Mouse (Mus musculus) forelimb bud, embryonic 11.5 days (tissue): ENCODE results near the gene Fstl5.

Experiments used
- DNase-seq: peaks from one replicate; pipeline ENCODE4 v3.0.0-alpha.2; 2012; ENCODE audit warnings: low read depth, low spot score

Fstl5 gene

DNA sequence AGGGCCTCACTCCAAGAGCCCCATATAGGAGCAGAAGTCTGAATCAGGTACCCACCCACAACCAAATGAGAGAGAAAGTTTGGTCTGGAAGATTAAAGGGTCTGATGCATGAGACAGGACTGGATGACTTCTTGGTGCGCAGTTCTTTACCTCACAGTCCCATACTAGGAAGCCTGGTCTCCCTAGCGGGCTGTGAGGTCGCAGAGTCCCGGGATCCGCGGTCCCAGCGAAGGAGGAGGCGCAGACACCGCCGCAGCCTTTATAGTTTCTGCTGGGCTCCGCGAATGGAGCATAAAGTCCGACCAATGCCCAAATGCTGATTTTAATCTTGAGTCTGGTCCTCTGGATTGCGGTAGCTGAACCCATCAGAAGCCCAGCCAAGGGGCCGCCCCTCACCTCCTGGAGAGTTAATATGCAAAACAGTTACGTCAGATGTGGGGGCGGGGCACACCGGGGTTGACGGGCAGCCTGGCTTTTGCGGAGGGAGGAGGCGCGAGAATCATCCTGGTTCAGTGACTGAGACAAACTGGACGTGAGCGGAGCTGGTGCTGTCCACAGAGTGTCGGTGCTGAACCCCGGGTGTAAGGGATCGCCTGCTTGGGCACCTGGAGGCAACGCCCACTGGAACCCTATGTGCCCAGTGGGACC is at the start of gene Fstl5:
TSS of gene Fstl5 (plus strand) at position 211 of the 648 bp plus-strand sequence.
- peak; percentile 72 for DNase-seq

GRCm38 (mm10) chr3:76025523-76025922 is 48.5 kb upstream of the Fstl5 start:
- DNase-seq = no peak

- no peak for DNase-seq
Measured at GRCm38 (mm10) chr3:76051124-76051523, 22.9 kb upstream of the Fstl5 start.

- no peak for DNase-seq
Measured at GRCm38 (mm10) chr3:76061996-76062395, 12.1 kb upstream of the Fstl5 start.

DNA sequence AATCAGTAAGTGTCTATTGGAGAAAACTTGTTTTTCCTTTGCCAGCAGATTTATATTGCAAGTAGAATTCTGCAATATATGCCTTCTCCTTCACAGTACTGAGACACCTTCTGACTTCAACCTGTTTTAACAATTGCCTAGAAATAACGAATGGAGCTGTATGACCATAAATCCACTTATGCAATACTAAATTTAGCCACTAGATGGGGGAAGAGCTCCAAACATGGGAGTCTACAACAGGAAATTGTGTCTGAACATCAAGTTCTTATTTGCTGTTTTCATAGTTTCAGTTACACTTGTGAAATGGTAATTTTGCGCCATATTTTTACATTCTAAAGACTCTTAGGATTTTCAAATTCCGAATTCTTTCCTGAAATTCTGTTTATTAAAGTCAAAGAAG is 6.2 kb upstream of the Fstl5 start:
- DNase-seq = peak; percentile 83

- DNase-seq = peak; percentile 43
Measured at GRCm38 (mm10) chr3:76072826-76073225, 1.2 kb upstream of the Fstl5 start.

DNA sequence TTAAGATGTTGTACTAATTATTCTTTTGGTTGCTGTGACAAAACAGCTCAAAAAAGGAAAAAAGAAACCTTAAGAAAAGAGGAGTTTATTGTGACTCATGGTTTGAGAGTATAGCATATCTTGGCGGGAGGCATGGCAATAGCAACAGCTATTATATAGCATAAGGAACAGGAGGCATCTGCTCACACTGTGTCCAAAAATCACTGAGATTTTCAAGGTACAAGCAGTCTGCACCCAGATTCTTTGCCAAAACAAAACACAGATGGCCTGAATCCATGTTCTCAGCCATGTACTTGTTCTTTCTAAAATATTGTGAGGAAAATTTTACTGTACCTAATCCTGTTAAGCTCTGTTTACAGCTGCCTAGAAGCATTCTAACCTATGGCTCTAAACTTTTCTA is 66.4 kb downstream of the Fstl5 start:
- no peak for DNase-seq

DNA sequence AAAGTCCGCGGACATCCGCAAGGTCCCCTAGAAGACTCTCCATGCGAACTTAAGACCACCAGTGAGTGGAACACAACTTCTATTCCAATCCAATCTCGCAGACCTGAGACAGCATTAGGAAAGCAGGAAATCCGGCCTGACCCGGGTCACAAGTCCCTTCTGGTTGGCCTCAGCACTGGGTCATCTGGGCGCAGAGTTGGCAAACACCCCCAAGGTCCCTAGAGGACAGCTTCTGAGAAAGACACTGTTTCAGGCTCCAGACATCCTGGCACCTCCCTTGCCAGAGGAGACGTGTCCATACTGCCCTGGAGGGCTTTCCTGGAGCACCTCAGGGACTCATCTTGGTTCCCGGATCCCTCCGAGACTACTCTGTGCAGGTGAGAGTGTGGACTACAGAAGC is 73.8 kb downstream of the Fstl5 start:
- DNase-seq = no peak

- no peak for DNase-seq
Measured at GRCm38 (mm10) chr3:76238834-76239233, 164.8 kb downstream of the Fstl5 start.

DNA sequence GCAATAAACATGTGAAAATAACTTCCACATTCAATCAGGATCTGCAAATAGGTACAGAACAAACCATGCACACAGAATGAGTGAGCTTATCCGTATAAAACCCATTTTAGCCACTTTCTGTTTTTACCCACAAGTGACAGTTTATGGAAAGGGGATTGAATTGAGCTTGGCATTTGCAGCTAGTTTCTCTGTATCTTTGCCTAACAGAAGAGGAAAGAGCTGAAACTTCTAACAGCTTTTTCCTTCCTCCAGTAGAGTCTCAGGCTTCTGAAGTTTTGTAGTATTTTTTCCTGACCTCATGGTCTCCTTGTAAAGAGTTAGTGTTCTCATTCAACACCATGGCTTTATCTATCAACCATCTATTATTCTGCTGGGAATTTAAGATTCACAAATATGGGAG is 177.3 kb downstream of the Fstl5 start:
- no peak for DNase-seq

- DNase-seq = no peak
Measured at GRCm38 (mm10) chr3:76292993-76293392, 218.9 kb downstream of the Fstl5 start.

DNA sequence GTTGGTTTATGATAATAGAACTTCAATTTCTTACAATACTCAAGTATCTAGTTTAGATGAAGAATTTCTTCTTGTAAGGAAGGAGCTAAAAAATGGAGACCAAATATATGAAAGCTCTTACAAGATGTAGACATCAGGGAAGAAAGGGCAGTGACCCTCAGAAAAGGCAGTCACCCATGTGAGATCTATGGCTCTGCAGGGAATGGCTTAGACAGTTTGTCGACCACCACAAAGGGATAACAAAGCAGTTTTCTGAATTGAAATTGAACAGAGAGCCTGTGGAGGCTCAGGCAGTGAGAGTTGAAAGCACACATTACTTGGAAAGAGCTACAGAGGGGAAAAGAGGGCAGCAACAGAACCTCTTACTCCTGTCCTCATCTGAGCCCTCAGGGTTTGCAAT is 220.3 kb downstream of the Fstl5 start:
- no peak for DNase-seq

GRCm38 (mm10) chr3:76301026-76301773 is 227.1 kb downstream of the Fstl5 start:
- DNase-seq = no peak

DNA sequence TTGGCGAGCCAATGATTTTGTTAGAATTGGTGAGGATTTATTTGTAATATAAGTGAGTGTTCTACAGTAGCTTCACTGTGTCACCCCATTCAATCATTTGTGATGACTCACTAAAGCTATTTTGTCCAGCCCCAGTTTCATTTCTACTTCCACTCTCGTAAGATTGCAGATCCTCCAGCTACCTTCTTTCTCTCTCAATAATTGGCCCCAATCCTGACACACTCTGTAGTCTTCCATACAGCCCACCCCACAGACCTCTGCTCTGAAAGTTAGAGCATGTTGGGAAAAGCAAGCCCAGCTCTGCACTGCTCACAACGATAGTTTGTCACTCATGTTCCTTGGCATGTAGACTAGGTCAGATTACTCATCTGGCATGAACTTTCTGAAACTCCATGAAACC is 242.9 kb downstream of the Fstl5 start:
- no peak for DNase-seq

DNA sequence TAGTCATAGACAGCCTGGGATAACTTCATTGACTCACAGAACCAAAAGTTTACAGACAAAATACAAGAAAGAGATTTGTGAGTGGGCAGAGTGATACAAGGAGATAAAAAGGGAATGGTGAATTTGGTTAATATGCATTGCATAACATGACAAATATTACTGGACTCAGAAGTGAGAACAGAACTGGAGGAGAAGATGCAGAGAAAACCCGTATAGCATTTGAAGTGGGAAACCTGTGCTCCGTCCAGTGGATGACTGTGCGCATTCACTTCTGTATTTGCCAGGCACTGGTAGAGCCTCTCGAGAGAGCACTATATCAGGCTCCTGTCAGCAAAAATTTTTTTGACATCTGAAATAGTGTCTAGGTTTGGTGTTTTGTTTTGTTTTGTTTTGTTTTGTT is 245.5 kb downstream of the Fstl5 start:
- no peak for DNase-seq

- no peak for DNase-seq
Measured at GRCm38 (mm10) chr3:76322431-76322830, 248.4 kb downstream of the Fstl5 start.

DNA sequence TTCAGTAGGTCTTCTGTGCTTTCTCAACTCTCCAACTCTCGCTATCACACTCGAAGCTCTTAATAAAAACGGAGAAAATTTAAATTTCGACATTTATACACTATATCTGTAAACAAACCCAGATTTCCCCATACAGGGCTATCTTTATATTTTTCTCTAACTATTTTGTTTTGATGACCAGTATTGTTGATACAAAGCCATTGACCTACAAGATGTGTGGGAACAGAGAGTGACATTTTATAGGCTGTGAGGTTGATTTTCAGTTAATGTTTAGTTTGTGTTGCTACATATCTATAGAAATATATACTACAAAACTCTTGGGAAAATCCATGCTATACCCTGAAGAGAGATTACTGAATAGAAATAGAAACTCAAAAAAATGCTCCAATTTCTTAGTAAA is 262.9 kb downstream of the Fstl5 start:
- no peak for DNase-seq

DNA sequence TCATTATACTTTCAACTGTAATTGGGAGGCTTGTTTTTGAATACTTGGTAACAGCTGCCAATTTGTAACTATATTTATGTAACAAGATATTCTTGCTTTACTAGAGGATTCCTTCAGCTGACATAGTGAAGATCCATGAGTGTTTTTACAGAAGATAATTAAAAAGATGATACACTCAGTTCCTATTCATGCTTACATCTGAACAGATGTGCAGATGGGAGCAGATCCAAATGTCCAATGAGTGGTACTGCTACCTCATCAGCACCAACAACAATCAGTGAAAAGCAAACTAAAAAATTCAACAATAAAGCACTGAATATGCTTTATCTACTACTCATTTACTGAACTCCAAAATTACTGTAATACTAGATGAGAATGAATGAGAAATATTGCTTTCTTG is 292.9 kb downstream of the Fstl5 start:
- no peak for DNase-seq

GRCm38 (mm10) chr3:76369910-76370309 is 295.8 kb downstream of the Fstl5 start:
- DNase-seq = no peak

GRCm38 (mm10) chr3:76428775-76429372 is 354.8 kb downstream of the Fstl5 start:
- no peak for DNase-seq

DNA sequence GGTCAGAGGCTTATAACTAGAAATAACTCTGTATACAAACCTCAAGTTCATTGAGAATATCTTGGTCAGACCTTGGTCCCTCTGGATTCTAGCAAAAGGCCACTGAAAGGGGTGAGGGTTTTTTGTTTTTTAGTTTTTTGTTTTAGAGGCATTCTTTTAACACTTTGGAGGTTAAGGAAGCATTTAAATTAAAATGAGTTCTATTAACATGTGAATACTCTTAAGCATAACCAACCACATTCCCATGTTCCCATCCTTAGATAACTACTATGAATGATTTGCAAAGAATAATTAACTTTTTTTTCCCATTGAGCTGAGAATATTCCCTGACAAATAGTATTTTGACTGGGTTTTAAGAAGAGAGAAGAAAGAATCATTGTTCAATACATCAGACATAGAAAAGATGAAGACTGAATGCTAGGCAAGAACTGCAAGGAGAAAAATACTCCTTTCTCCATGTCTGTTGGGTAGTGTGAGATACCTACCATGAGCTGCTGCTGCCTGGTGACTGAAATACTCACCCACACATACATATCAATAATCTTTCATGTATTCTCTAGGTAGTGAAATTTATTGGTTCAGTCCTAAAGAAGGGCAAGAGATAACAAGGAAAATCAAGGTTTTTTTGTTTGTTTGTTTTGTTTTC is 393.3 kb downstream of the Fstl5 start:
- no peak for DNase-seq

DNA sequence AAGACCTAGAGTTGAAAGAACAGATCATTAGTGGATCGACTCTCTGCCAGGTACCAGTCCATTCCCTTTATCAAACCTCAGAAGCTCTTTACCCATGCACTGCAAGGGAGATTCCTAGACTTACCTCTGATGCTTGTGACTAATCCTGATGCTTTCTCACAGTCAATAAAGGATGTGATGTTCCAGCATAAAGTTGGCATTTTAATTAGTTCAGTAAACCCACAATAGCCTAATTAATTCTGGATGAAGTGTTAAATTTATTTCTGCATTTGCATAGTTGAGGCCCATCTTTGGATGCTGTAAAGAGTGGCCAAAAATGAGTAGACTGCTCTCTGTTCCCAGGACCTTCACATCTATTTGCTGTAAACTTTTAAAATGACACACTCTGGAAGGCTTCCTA is 394.1 kb downstream of the Fstl5 start:
- DNase-seq = no peak
